Mouse (Mus musculus): Measurements from ENCODE around the gene Lsm6. TPM values are rescaled to one million over a fixed set of nuclear protein-coding genes. Genes with fewer than 3 reads are reported as not detected.
A peak's percentile ranks its signal among the peaks of the same experiment; 100 is the strongest.

Gene Lsm6
- polyA plus RNA-seq (2016; fragmentation: Nextera tagmentation; extraction: Ambion mirVana), result 127 and 135 TPM in 2 replicates

DNA sequence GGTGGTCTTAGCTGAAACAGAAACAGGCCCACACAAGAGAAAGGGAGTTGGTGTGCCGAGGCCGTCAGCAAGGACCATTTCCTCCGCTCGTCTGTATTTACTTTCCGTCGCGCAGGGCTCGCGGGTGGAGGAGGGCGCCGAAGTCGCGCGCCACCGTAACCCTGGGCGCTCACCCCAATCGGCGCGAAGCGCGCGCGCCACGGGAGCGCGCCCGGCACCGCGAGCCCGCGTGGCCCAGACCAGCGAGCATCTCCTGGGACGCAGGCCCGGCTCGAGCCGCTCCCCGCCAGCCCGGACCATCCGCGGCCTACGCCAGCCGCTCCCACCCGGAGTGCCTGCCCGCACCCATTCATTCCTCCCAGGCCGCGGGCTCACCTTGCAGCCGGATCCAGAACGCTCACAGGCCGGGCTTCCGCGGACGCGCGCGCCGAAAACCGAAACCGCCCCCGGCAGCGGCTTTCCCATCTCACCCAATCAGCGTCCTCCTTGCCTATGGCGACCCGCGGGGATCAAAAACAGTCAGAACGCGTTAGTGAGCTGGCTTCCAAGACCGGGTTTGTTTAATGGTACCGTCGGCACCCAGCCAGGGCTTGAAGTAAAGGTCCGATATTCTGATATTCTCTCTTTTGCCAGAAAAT, at the start of gene Lsm6:
TSS of gene Lsm6 (minus strand) at position 468 of the 638 bp plus-strand sequence.
- Histone ChIP-seq H3K36me3 (peaks cover 31% of the 10 kb centered on the region), H3K4me1 (peaks cover 18% of the 10 kb centered on the region), H3K27ac (peak within 1 kb of the TSS; percentile 95), H3K9ac (peak within 1 kb of the TSS; percentile 85), H3K27me3 (replicated peaks) (no peaks in the 10 kb centered on the region), H3K9me3 (replicated peaks) (no peaks in the 10 kb centered on the region), H3K4me3 (peak within 1 kb of the TSS; percentile 83), H3K4me2 (peak within 1 kb of the TSS; percentile 76)
- peak; percentile 94 for ATAC-seq
- WGBS (ENCODE audit: insufficient replicate concordance), result under 1% methylated on average over 68 of the region's 70 CpGs

DNA sequence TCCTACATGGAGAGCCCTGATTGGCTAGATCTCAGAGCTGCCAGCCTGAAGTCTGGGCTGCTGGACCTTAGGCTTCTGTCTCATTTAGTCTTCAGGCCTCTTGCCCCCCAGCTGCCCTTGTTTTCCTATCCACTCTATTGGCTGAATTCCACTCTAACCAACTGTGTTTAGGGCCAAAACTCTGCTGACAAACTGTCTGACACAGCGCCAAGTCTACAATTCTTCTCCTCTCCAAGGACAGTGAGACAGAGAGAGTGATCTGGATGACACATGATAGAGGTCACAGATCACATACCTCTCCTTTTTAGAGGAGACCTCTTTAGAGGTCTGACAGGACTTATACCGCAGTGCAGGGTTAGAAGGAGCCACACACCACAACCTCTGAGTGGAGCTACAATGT, 46.1 kb upstream of the Lsm6 start:
- no peaks in the 10 kb centered on the region for H3K27me3 ChIP-seq (replicated peaks)
- H3K36me3 ChIP-seq, result no peaks in the 10 kb centered on the region
- WGBS (ENCODE audit: insufficient replicate concordance), result 70% methylated on average over 2 of the region's 2 CpGs
- no peak overlapping the region for H3K4me2 ChIP-seq
- H3K4me1 ChIP-seq, result no peaks in the 10 kb centered on the region
- no peaks in the 10 kb centered on the region for H3K9me3 ChIP-seq (replicated peaks)
- no peak for ATAC-seq
- H3K4me3 ChIP-seq, result no peak overlapping the region
- no peak overlapping the region for H3K9ac ChIP-seq
- H3K27ac ChIP-seq, result no peak overlapping the region

DNA sequence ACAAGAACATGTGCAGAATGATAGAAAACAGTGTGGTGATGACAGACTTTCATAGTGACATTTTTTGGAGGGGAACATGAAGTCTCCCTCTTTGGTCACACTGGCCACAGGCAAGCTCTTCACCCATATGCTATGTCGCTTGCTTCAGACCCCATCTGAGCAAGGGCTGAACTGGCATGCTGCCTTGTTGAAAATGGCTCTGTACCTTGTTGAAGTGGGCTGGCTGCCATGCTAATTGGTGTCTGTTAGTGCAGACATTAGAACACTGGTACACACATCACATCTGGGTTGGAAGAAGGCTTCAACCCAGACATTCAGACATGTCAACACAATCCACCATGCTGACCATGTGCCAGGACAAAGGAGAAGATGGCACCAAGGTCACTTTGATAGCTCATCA, 42.1 kb upstream of the Lsm6 start:
- no peaks in the 10 kb centered on the region for H3K36me3 ChIP-seq
- H3K27me3 ChIP-seq (replicated peaks), result no peaks in the 10 kb centered on the region
- no peak overlapping the region for H3K4me2 ChIP-seq
- H3K9me3 ChIP-seq (replicated peaks), result no peaks in the 10 kb centered on the region
- H3K9ac ChIP-seq, result no peak overlapping the region
- no peak overlapping the region for H3K4me3 ChIP-seq
- no peak overlapping the region for H3K27ac ChIP-seq
- no peak for ATAC-seq
- WGBS (ENCODE audit: insufficient replicate concordance), result 57% methylated on average over 1 of the region's 1 CpGs
- no peaks in the 10 kb centered on the region for H3K4me1 ChIP-seq

DNA sequence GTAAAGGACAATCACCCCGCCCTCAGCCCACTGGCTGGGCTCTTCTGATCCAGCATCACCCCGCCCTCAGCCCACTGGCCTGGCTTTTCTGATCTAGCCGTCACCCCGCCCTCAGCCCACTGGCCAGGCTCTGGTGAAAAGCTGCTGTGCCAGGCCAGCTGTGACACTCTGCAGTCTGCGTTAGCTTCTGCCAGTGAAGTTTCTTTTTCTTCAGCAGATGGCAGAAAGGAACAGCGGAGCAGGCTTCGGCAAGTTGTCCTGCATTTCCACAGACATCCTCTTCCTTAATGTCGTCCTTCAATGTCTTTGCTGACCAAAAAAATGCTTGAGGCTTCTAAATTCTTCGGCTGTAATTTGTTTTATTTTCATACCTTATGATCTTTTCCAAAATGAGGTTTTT, 41.1 kb upstream of the Lsm6 start:
- no peak overlapping the region for H3K4me3 ChIP-seq
- no peak overlapping the region for H3K4me2 ChIP-seq
- no peak overlapping the region for H3K27ac ChIP-seq
- no peaks in the 10 kb centered on the region for H3K36me3 ChIP-seq
- H3K4me1 ChIP-seq, result no peaks in the 10 kb centered on the region
- ATAC-seq, result no peak
- WGBS (ENCODE audit: insufficient replicate concordance), result 56% methylated on average over 9 of the region's 9 CpGs
- no peak overlapping the region for H3K9ac ChIP-seq
- no peaks in the 10 kb centered on the region for H3K9me3 ChIP-seq (replicated peaks)
- H3K27me3 ChIP-seq (replicated peaks), result no peaks in the 10 kb centered on the region

DNA sequence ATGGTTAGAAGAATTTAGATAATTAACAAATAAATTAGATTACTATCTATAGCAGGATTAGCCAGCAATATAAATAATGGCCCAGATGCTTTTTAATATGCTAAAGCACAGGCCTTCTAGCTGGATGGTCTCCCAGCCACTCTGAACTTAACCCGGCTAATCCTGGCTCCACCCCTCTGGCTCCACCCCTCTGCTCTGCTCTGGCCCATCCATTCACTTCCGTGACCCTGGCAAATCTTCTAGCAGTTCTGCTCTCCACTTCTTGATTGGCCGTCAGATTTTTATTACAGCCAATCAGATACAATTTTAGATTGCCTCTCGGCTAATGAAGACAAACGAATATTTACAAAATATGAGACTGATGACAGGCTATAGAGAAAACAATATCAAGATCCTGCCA, 39.8 kb upstream of the Lsm6 start:
- H3K4me3 ChIP-seq, result no peak overlapping the region
- no peak overlapping the region for H3K27ac ChIP-seq
- H3K4me1 ChIP-seq, result no peaks in the 10 kb centered on the region
- H3K9me3 ChIP-seq (replicated peaks), result no peaks in the 10 kb centered on the region
- no peaks in the 10 kb centered on the region for H3K27me3 ChIP-seq (replicated peaks)
- 50% methylated on average over 5 of the region's 5 CpGs for WGBS (ENCODE audit: insufficient replicate concordance)
- H3K4me2 ChIP-seq, result no peak overlapping the region
- no peak overlapping the region for H3K9ac ChIP-seq
- no peak for ATAC-seq
- H3K36me3 ChIP-seq, result no peaks in the 10 kb centered on the region

DNA sequence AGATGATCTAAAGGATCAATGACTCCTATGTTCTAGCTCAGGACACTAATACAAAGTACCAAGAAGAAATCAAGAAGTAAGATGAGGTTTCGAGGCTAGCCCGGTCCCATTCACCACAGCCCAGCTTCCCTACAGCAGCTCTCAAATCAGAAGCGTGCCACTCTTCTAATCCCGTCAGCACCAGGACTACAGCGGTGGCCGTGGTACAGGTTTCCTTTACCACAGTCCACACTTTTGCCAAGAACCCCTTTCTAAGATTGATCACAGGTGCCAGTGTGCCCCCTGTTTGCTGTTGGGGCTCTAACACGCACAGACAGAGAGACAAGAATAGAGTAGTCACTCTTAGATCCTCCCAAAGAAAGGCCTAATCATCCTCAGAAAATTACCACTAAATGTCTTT, 36.5 kb upstream of the Lsm6 start:
- ATAC-seq, result no peak
- Histone ChIP-seq H3K9ac (no peak overlapping the region), H3K4me3 (no peak overlapping the region), H3K27ac (no peak overlapping the region), H3K36me3 (no peaks in the 10 kb centered on the region), H3K27me3 (replicated peaks) (no peaks in the 10 kb centered on the region), H3K4me1 (no peaks in the 10 kb centered on the region), H3K9me3 (replicated peaks) (no peaks in the 10 kb centered on the region), H3K4me2 (no peak overlapping the region)
- 73% methylated on average over 7 of the region's 7 CpGs for WGBS (ENCODE audit: insufficient replicate concordance)

DNA sequence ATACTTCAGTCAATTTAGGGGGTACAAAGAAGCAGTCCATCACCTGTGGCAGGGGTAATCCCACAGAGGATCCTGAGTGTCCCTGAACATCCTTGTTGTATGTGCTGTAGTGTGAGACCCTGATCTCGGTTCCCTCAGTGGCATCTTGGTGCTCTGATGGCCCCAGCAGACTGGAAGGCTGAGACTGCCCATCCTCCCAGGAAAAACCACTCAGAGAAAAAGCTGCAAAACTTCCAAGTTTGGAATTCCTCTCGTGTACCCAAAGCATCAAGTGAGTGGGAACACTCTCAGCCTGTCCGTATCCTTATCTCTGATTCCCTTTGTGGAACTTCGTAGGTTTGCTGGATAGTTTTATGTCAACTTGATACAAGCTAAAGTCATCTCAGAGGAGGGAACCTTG, 31.3 kb upstream of the Lsm6 start:
- H3K27ac ChIP-seq, result no peak overlapping the region
- 57% methylated on average over 4 of the region's 4 CpGs for WGBS (ENCODE audit: insufficient replicate concordance)
- H3K27me3 ChIP-seq (replicated peaks), result no peaks in the 10 kb centered on the region
- H3K9me3 ChIP-seq (replicated peaks), result no peaks in the 10 kb centered on the region
- no peak overlapping the region for H3K9ac ChIP-seq
- no peak for ATAC-seq
- no peaks in the 10 kb centered on the region for H3K4me1 ChIP-seq
- H3K36me3 ChIP-seq, result no peaks in the 10 kb centered on the region
- no peak overlapping the region for H3K4me3 ChIP-seq
- H3K4me2 ChIP-seq, result no peak overlapping the region

DNA sequence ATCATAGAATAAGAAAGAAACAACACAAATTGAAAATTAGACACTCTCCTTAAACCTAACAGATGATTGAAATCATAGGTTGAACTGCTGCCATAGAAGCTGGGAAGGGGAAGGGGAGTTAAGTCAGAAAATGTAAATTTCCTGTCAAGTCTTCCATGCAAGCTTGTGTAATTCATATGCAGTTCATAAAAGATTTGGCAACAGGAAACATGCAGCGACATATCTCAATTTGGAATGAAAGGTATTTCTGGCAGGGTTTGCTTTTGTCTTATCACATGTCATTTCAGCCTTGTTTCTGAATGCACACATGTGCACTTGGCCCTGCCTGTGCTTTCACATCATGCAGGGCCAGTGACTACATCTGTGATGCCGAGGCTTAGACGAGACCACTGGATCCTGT, 26.3 kb upstream of the Lsm6 start:
- H3K36me3 ChIP-seq, result no peaks in the 10 kb centered on the region
- 70% methylated on average over 3 of the region's 3 CpGs for WGBS (ENCODE audit: insufficient replicate concordance)
- no peak overlapping the region for H3K4me2 ChIP-seq
- no peak for ATAC-seq
- H3K9me3 ChIP-seq (replicated peaks), result no peaks in the 10 kb centered on the region
- H3K4me3 ChIP-seq, result no peak overlapping the region
- H3K27me3 ChIP-seq (replicated peaks), result no peaks in the 10 kb centered on the region
- no peaks in the 10 kb centered on the region for H3K4me1 ChIP-seq
- no peak overlapping the region for H3K9ac ChIP-seq
- H3K27ac ChIP-seq, result no peak overlapping the region

DNA sequence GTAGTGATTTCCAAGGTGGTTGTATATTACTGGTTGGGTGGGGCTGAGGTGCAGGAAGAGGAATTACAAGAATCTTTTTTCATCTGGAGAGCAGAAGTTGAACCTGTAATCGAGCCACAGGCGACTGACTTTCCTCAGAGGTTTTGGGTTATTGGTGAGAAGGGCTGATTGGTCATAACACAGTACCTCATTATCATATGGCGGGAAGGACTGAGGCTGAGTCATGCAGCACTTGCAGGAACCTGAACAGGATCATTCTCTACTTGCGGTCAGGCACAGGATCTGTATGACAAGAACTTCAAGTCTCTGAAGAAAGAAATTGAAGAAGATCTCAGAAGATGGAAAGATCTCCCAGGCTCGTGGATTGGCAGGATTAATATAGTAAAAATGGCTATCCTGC, 23.6 kb upstream of the Lsm6 start:
- no peak for ATAC-seq
- no peaks in the 10 kb centered on the region for H3K9me3 ChIP-seq (replicated peaks)
- H3K4me2 ChIP-seq, result no peak overlapping the region
- no peaks in the 10 kb centered on the region for H3K27me3 ChIP-seq (replicated peaks)
- 60% methylated on average over 5 of the region's 5 CpGs for WGBS (ENCODE audit: insufficient replicate concordance)
- no peak overlapping the region for H3K9ac ChIP-seq
- H3K36me3 ChIP-seq, result no peaks in the 10 kb centered on the region
- H3K4me1 ChIP-seq, result no peaks in the 10 kb centered on the region
- no peak overlapping the region for H3K4me3 ChIP-seq
- H3K27ac ChIP-seq, result no peak overlapping the region

DNA sequence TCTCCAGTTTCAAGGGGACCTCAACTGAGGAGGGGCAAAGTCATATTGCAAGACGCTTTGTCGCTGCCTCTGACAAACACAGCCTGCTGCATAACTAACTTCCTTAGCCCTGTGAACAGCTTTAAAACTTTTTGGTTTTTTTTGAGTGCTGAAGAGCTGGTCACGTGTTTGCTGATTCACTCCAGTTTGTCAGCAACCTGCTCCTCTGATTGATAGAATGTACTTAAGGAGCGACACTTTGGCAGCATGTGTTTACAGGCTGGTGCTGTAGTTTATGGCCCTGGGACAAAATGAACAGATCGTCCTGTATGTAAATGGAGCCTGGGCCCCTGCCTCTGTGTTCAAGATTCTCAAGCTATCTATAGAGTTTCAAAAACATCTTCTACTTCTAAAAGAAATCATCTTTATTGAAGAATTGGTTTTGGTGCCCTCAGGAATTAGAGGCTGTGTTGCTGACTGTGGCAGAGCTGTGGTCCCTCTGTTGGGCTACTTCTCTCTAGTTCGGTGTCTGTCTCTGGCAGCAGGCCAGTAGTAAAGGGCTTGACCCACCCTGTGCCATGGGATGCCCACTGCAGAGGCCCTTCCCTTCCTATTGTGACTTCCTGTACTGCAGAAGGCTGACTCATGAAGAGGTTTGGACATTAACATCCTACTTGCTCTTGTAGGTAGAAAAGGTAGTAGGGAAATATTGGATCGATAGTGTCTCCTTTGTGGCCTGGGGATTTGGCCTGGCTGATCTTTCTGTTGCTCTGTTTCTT, 17.9 kb upstream of the Lsm6 start:
- no peak overlapping the region for H3K4me2 ChIP-seq
- H3K36me3 ChIP-seq, result no peaks in the 10 kb centered on the region
- no peak for ATAC-seq
- no peaks in the 10 kb centered on the region for H3K4me1 ChIP-seq
- no peak overlapping the region for H3K9ac ChIP-seq
- 65% methylated on average over 7 of the region's 7 CpGs for WGBS (ENCODE audit: insufficient replicate concordance)
- H3K4me3 ChIP-seq, result no peak overlapping the region
- no peaks in the 10 kb centered on the region for H3K9me3 ChIP-seq (replicated peaks)
- H3K27ac ChIP-seq, result no peak overlapping the region
- H3K27me3 ChIP-seq (replicated peaks), result no peaks in the 10 kb centered on the region

DNA sequence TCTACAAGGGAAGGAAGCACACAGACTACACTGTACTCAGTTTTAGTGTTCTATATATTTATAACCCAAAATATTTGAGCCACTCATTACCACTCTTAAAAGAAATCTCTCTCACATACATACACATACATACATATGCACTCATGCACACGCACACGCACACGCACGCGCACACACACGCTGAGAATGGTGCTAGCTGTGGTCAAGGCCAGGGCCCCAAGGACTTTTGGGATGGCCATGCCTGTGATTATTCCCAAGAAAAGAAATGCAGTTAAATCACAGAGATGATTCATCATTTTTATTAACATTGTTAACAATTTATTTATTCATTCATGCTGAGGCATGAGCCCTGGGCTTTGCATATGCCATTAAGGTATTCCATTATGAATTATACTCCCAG, 15.2 kb upstream of the Lsm6 start:
- Histone ChIP-seq H3K9me3 (replicated peaks) (no peaks in the 10 kb centered on the region), H3K27ac (no peak overlapping the region), H3K4me1 (no peaks in the 10 kb centered on the region), H3K4me3 (no peak overlapping the region), H3K9ac (no peak overlapping the region), H3K4me2 (no peak overlapping the region), H3K27me3 (replicated peaks) (no peaks in the 10 kb centered on the region), H3K36me3 (no peaks in the 10 kb centered on the region)
- ATAC-seq, result no peak
- 89% methylated on average over 6 of the region's 6 CpGs for WGBS (ENCODE audit: insufficient replicate concordance)

DNA sequence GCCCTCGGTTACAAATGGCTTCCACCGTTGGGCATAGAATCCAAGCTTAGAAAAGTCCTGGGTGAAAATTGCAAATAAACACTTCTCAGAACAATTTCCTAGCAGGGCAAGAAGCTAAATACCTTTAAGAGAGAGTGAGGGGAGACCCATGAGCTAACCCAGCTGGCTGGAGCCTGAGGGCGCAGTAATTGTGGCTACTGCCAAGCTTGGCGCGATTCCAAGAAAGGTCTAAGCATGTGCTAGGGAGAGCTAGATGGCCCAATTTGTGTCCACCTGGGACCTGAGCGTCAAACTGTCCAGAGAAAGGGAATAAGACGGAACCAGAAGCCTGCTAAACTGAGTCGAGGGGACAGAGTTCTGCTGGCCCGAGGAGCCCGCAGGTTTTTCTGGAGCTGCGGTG, 7.5 kb upstream of the Lsm6 start:
- H3K4me2 ChIP-seq, result no peak overlapping the region
- ATAC-seq, result no peak
- H3K9me3 ChIP-seq (replicated peaks), result no peaks in the 10 kb centered on the region
- no peak overlapping the region for H3K27ac ChIP-seq
- 84% methylated on average over 11 of the region's 11 CpGs for WGBS (ENCODE audit: insufficient replicate concordance)
- H3K4me3 ChIP-seq, result no peak overlapping the region
- no peaks in the 10 kb centered on the region for H3K4me1 ChIP-seq
- no peaks in the 10 kb centered on the region for H3K27me3 ChIP-seq (replicated peaks)
- H3K9ac ChIP-seq, result no peak overlapping the region
- H3K36me3 ChIP-seq, result no peaks in the 10 kb centered on the region

All from liver, embryonic 12.5 days (tissue).